Mouse (Mus musculus) ES-E14 (cell line): ENCODE measurements around the gene Ccdc154. TPM values are rescaled to one million over a fixed set of nuclear protein-coding genes. Genes with fewer than 3 reads are reported as not detected.

Experiments used
- DNase-seq: peaks from one replicate; pipeline ENCODE4 v3.0.0-alpha.2; 2013; ENCODE audit warnings: low read depth, low spot score
- H3K27ac ChIP-seq: 2 replicates; pipeline ENCODE4 v1.5.1; 2012; ENCODE audit warnings: low read depth, mild to moderate bottlenecking, low read length, moderate library complexity, mixed read lengths; ENCODE audit not compliant: poor library complexity, insufficient read depth, severe bottlenecking
- H3K36me3 ChIP-seq: 2 replicates; pipeline ENCODE4 v1.6.1; 2012; ENCODE audit warnings: mild to moderate bottlenecking, low read length, moderate library complexity, mixed read lengths; ENCODE audit not compliant: control insufficient read depth, poor library complexity, insufficient read depth, severe bottlenecking
- H3K4me1 ChIP-seq, 2 experiments: fragments of 150-350 bp in 1 of 2; sonication (generic) in 1 of 2; 2 replicates each; pipeline ENCODE4 v1.6.1; 2012; ENCODE audit warnings: low read length in 2 of 2, mild to moderate bottlenecking in 1 of 2, mixed read lengths in 1 of 2; ENCODE audit not compliant: control insufficient read depth in 2 of 2, insufficient read depth in 2 of 2, poor library complexity in 1 of 2
- H3K4me3 ChIP-seq, 2 experiments: fragments of 150-350 bp in 1 of 2; sonication (generic) in 1 of 2; 2 replicates each; pipeline ENCODE4 v1.5.1; 2012; ENCODE audit warnings: low read length in 2 of 2, low read depth in 1 of 2, mild to moderate bottlenecking in 1 of 2, mixed read lengths in 1 of 2; ENCODE audit not compliant: insufficient read depth in 1 of 2, poor library complexity in 1 of 2, severe bottlenecking in 1 of 2
- H3K9ac ChIP-seq: 2 replicates; pipeline ENCODE4 v1.6.1; 2012; ENCODE audit warnings: low read depth, mild to moderate bottlenecking, low read length, mixed read lengths; ENCODE audit not compliant: poor library complexity, insufficient read depth, severe bottlenecking
- H3K9me3 ChIP-seq: fragments of 150-350 bp; sonication (generic); 2 replicates; pipeline ENCODE4 v1.6.1; 2012; ENCODE audit warnings: low read depth, mild to moderate bottlenecking, low read length; ENCODE audit not compliant: control insufficient read depth, insufficient read depth
- CHD2 ChIP-seq: IDR thresholded peaks from 2 replicates; pipeline ENCODE4 v1.6.1; 2014; ENCODE audit warnings: mild to moderate bottlenecking, low read depth, low read length, inconsistent platforms
- HCFC1 ChIP-seq: IDR thresholded peaks from 2 replicates; pipeline ENCODE4 v1.6.1; 2012; ENCODE audit warnings: low read length, inconsistent platforms, borderline replicate concordance; ENCODE audit not compliant: insufficient read depth
- MAFK ChIP-seq: IDR thresholded peaks from 2 replicates; pipeline ENCODE4 v1.6.1; 2014; ENCODE audit warnings: mild to moderate bottlenecking, low read depth, low read length, inconsistent platforms; ENCODE audit not compliant: insufficient read depth
- ZC3H11A ChIP-seq: IDR thresholded peaks from 2 replicates; pipeline ENCODE4 v1.6.1; 2012; ENCODE audit warnings: low read depth, mild to moderate bottlenecking, inconsistent platforms, low read length, borderline replicate concordance
- ZNF384 ChIP-seq: IDR thresholded peaks from 2 replicates; pipeline ENCODE4 v1.6.1; 2012; ENCODE audit warnings: low read depth, low read length, inconsistent platforms
- in situ Hi-C, 2 experiments: fragments of 600-800 bp; cut with MboI; formaldehyde crosslinking; loops; one replicate each; pipeline ENCODE4 v1.15.1; 2025; ENCODE audit warnings: low sequenced_read_pairs in 2 of 2, inconsistent platforms in 1 of 2; ENCODE audit not compliant: unreplicated experiment in 2 of 2
- total RNA-seq: library from RNA; depleted of rRNA; stranded (reverse); fragments of 300-350 nt; gene quantifications from 2 replicates; pipeline ENCODE4 v1.2.3, GENCODE M21; 2012; rRNA removed

The Ccdc154 gene
- total RNA-seq, 1 experiment, result 0.18 TPM

- Histone ChIP-seq H3K36me3 (peaks cover 18% of the 10 kb centered on the region; the same call in 1 of the 2 replicates), H3K27ac (no peak overlapping the region), H3K9me3 (no peaks in the 10 kb centered on the region), H3K4me1 (no peaks in the 10 kb centered on the region), H3K9ac (no peak overlapping the region), H3K4me3 (no peak overlapping the region)
- no peak for DNase-seq
- in situ Hi-C loops, result no loop called here
- no peak for TF ChIP-seq MAFK
- no peak for TF ChIP-seq ZC3H11A
- TF ChIP-seq CHD2, result no peak
- TF ChIP-seq HCFC1, result no peak
- no peak for TF ChIP-seq ZNF384
These were observed 53.2 kb downstream of the Ccdc154 start for GRCm38 (mm10) chr17:25215431-25215830.

GRCm38 (mm10) chr17:25218967-25219366 lies 56.7 kb downstream of the Ccdc154 start:
- Histone ChIP-seq H3K9ac (no peak overlapping the region), H3K36me3 (peaks cover 6% of the 10 kb centered on the region; the same call in 1 of the 2 replicates), H3K4me3 (no peak overlapping the region), H3K9me3 (no peaks in the 10 kb centered on the region), H3K27ac (no peak overlapping the region), H3K4me1 (peaks cover 2 to 8% of the 10 kb centered on the region in 2 experiments; a peak in 1 of 4 replicates)
- TF ChIP-seq ZNF384 (no peak), MAFK (no peak), HCFC1 (no peak), CHD2 (no peak), ZC3H11A (no peak)
- in situ Hi-C loops, result no loop called here
- no peak for DNase-seq

GRCm38 (mm10) chr17:25219492-25220295 lies 57.4 kb downstream of the Ccdc154 start:
- no peak for TF ChIP-seq MAFK
- in situ Hi-C loops, result no loop called here
- Histone ChIP-seq H3K9me3 (no peaks in the 10 kb centered on the region), H3K36me3 (peaks cover 4% of the 10 kb centered on the region; the same call in 1 of the 2 replicates), H3K4me1 (peaks cover 2 to 8% of the 10 kb centered on the region in 2 experiments; a peak in 1 of 4 replicates), H3K9ac (no peak overlapping the region), H3K27ac (no peak overlapping the region), H3K4me3 (no peak overlapping the region)
- DNase-seq, result no peak

GRCm38 (mm10) chr17:25220746-25221145 lies 58.5 kb downstream of the Ccdc154 start:
- peaks cover 2 to 8% of the 10 kb centered on the region in 2 experiments; a peak in 1 of 4 replicates for H3K4me1 ChIP-seq
- H3K4me3 ChIP-seq, result no peak overlapping the region
- no peaks in the 10 kb centered on the region for H3K9me3 ChIP-seq
- TF ChIP-seq HCFC1, result no peak
- no peak for TF ChIP-seq ZC3H11A
- TF ChIP-seq CHD2, result no peak
- TF ChIP-seq MAFK, result no peak
- TF ChIP-seq ZNF384, result no peak
- H3K9ac ChIP-seq, result no peak overlapping the region
- no peak for DNase-seq
- H3K27ac ChIP-seq, result no peak overlapping the region
- H3K36me3 ChIP-seq, result peaks cover 6% of the 10 kb centered on the region; the same call in 1 of the 2 replicates
- in situ Hi-C loops, result no loop called here

Other genes with a start within 250 kb of the Ccdc154 start
- gene Mapk8ip3, start 225.5 kb upstream of the Ccdc154 start, total RNA-seq, result 55.7 and 63.7 TPM in 2 replicates
- 90.3 and 105 TPM in 2 replicates for gene Jpt2, start 201.8 kb upstream of the Ccdc154 start, total RNA-seq
- gene Cramp1l, start 146.7 kb upstream of the Ccdc154 start, total RNA-seq, result 9.1 and 11.6 TPM in 2 replicates
- gene Ift140, start 146.4 kb upstream of the Ccdc154 start, total RNA-seq, result 8.1 and 12.1 TPM in 2 replicates
- gene Tmem204, start 78.9 kb upstream of the Ccdc154 start, total RNA-seq, result 0.32 and 0.62 TPM in 2 replicates
- 34.2 and 47.3 TPM in 2 replicates for gene Telo2, start 46.5 kb upstream of the Ccdc154 start, total RNA-seq
- not detected in 2 replicates for gene Ptx4, start 41.7 kb upstream of the Ccdc154 start, total RNA-seq
- 35.0 and 62.4 TPM in 2 replicates for gene Clcn7, start 29.1 kb upstream of the Ccdc154 start, total RNA-seq
- not detected in 2 replicates for gene Gm38655, start 13.0 kb downstream of the Ccdc154 start, total RNA-seq
- gene BC003965, start 22.1 kb downstream of the Ccdc154 start, total RNA-seq, result 22.8 and 25.5 TPM in 2 replicates
- gene Unkl, start 25.9 kb downstream of the Ccdc154 start, total RNA-seq, result 12.4 and 14.8 TPM in 2 replicates
- 17.3 and 28.5 TPM in 2 replicates for gene Gnptg, start 77.7 kb downstream of the Ccdc154 start, total RNA-seq
- gene Tsr3, start 77.7 kb downstream of the Ccdc154 start, total RNA-seq, result 32.3 and 34.9 TPM in 2 replicates
- 1.4 and 1.9 TPM in 2 replicates for gene Baiap3, start 93.9 kb downstream of the Ccdc154 start, total RNA-seq
- gene Ube2i, start 112.2 kb downstream of the Ccdc154 start, total RNA-seq, result 427 and 443 TPM in 2 replicates
- gene Prss34, start 135.9 kb downstream of the Ccdc154 start, total RNA-seq, result not detected in 2 replicates
- not detected in 2 replicates for gene Prss28, start 146.2 kb downstream of the Ccdc154 start, total RNA-seq
- not detected in 2 replicates for gene Prss29, start 156.2 kb downstream of the Ccdc154 start, total RNA-seq
- not detected in 2 replicates for gene Tpsab1, start 183.1 kb downstream of the Ccdc154 start, total RNA-seq
- not detected in 2 replicates for gene Tpsb2, start 203.8 kb downstream of the Ccdc154 start, total RNA-seq
- gene Tpsg1, start 206.8 kb downstream of the Ccdc154 start, total RNA-seq, result not detected in 2 replicates